ENCODE assay signal across 8 mouse cellular contexts in the genomic region with DNA sequence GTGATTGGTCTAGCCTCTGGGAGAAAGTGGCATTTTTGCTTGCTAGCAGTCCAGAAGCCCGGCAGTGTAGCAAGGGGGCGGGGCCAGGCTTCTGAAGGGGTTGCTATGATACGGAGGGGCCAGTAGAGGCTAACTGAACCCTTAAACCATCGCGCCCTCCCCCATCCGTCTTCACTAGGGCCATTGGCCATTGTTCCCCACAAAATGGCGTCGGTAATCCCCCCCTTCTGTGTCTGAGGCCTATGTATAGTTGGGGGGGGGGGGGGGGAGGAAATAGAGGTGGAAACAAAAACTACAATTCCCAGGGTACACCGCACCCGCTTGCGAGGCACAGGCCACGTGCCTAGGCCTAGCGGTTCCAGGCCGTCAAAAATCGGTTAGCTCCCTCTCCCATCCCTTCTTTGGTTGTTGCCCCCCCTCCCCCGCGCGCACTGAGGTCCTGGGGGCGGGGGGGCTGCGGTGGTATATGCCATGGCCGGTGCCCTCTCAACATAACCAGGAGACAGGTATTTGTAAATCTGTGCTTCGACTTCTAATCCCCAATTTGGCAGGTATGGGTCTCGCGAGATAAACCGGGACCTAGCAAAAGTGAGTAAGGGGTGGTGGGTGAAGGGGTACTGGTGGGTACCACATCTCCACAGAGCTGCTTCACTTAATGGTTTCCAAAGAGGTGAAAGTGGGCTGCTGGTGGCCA. TPM values are rescaled to one million over a fixed set of nuclear protein-coding genes. Genes with fewer than 3 reads are reported as not detected.
DNase-seq lines count a peak whose midpoint lies in the region; ATAC-seq and TF ChIP-seq lines count a peak whose summit lies in the region.
"Had no signal": no experiment of that assay in that cellular context is flagged by ENCODE, and none has a peak within 500 bp of the region (broad histone marks: within the 10 kb centered on the region; RNA-seq: fewer than 3 reads in every experiment).

No protein-coding gene starts in this region.

- no peak for TF ChIP-seq POLR2A in heart, adult 2 months (IDR thresholded peaks at IDR 0.05; ENCODE audit: insufficient read depth, low read depth, low read length)

- peak; percentile 82 for ATAC-seq in kidney, embryonic 14.5 days (ENCODE audit: low FRiP score, low TSS enrichment)
- ATAC-seq in limb, embryonic 12.5 days (ENCODE audit: insufficient number of reproducible peaks, insufficient read depth, low FRiP score, low TSS enrichment, low read depth): peak; percentile 82

- no peak overlapping the region for H3K9ac ChIP-seq in heart, adult 2 months (ENCODE audit: low read depth, low read length)
- peak overlapping the region; percentile 51 for H3K9ac ChIP-seq in kidney, embryonic 14.5 days (ENCODE audit: low read depth, low read length)
- peak overlapping the region; percentile 55 for H3K9ac ChIP-seq in limb, embryonic 12.5 days (replicated peaks)

- intact Hi-C loops in heart, adult 2 months (cut with DNase I): no loop called here

- H3K36me3 ChIP-seq in embryonic facial prominence, embryonic 10.5 days (replicated peaks): no peaks in the 10 kb centered on the region
- no peaks in the 10 kb centered on the region for H3K36me3 ChIP-seq in heart, adult 2 months (ENCODE audit: control insufficient read depth, insufficient read depth, low read length)
- H3K36me3 ChIP-seq in kidney, embryonic 14.5 days (ENCODE audit: control insufficient read depth, insufficient read depth, low read length): no peaks in the 10 kb centered on the region
- no peaks in the 10 kb centered on the region for H3K36me3 ChIP-seq in limb, embryonic 12.5 days

- H3K9me3 ChIP-seq in embryonic facial prominence, embryonic 10.5 days: no peaks in the 10 kb centered on the region
- H3K9me3 ChIP-seq in kidney, embryonic 14.5 days (ENCODE audit: control insufficient read depth, low read length): no peaks in the 10 kb centered on the region
- no peaks in the 10 kb centered on the region for H3K9me3 ChIP-seq in limb, embryonic 12.5 days

- H3K4me1 ChIP-seq in embryonic facial prominence, embryonic 10.5 days: 0 out of 2 replicates have a peak, but pooled peaks cover 2% of the 10 kb centered on the region
- no peaks in the 10 kb centered on the region for H3K4me1 ChIP-seq in heart, adult 2 months (ENCODE audit: control insufficient read depth, insufficient read depth, low read length)
- no peaks in the 10 kb centered on the region for H3K4me1 ChIP-seq in kidney, embryonic 14.5 days (ENCODE audit: control insufficient read depth, insufficient read depth, low read length)
- no peaks in the 10 kb centered on the region for H3K4me1 ChIP-seq in limb, embryonic 12.5 days (replicated peaks)

- TF ChIP-seq CTCF in heart, adult 2 months (IDR thresholded peaks at IDR 0.05): no peak

- DNase-seq in brain, adult 2 months (ENCODE audit: low read depth, low spot score): peak; percentile 89
- peak; percentile 83 for DNase-seq in embryonic facial prominence, embryonic 10.5 days (ENCODE audit: low spot score)
- DNase-seq in heart, adult 2 months: peak; percentile 2 to 19
- DNase-seq in neural tube, embryonic 10.5 days (ENCODE audit: extremely low spot score, low spot score): peak; percentile 71
- peak; percentile 13 for DNase-seq in thymus, postnatal 0 days (ENCODE audit: low spot score)

- peak overlapping the region; percentile 79 for H3K27ac ChIP-seq in embryonic facial prominence, embryonic 10.5 days (replicated peaks)
- no peak overlapping the region for H3K27ac ChIP-seq in heart, adult 2 months
- H3K27ac ChIP-seq in kidney, embryonic 14.5 days (ENCODE audit: low read depth, low read length): peak overlapping the region; percentile 78
- peak overlapping the region; percentile 85 for H3K27ac ChIP-seq in limb, embryonic 12.5 days

- peak overlapping the region; percentile 51 for H3K4me2 ChIP-seq in kidney, embryonic 14.5 days (replicated peaks; ENCODE audit: low read depth, low read length)
- peak overlapping the region; percentile 55 for H3K4me2 ChIP-seq in limb, embryonic 12.5 days

- no peak for TF ChIP-seq EP300 in heart, adult 2 months (IDR thresholded peaks at IDR 0.05; ENCODE audit: insufficient read depth, low read depth, low read length)

- 0 out of 2 replicates have a peak, but pooled peaks cover 2% of the 10 kb centered on the region for H3K27me3 ChIP-seq in embryonic facial prominence, embryonic 10.5 days (replicated peaks; ENCODE audit: low read depth, poor library complexity, severe bottlenecking)
- H3K27me3 ChIP-seq in heart, adult 2 months (ENCODE audit: control insufficient read depth, insufficient read depth, low read length): no peaks in the 10 kb centered on the region
- H3K27me3 ChIP-seq in kidney, embryonic 14.5 days (ENCODE audit: control insufficient read depth, insufficient read depth, low read length): no peaks in the 10 kb centered on the region
- peaks cover 13% of the 10 kb centered on the region; the same call in 1 of the 2 replicates for H3K27me3 ChIP-seq in limb, embryonic 12.5 days

- WGBS in embryonic facial prominence, embryonic 10.5 days: 25% methylated on average over 25 of the region's 25 CpGs
- 21% methylated on average over 25 of the region's 25 CpGs for WGBS in heart, adult 2 months
- WGBS in kidney, embryonic 14.5 days: 31% methylated on average over 24 of the region's 25 CpGs
- WGBS in limb, embryonic 12.5 days: 15% methylated on average over 22 of the region's 25 CpGs

- H3K4me3 ChIP-seq in embryonic facial prominence, embryonic 10.5 days: peak overlapping the region; percentile 58
- no peak overlapping the region for H3K4me3 ChIP-seq in heart, adult 2 months
- peak overlapping the region; percentile 46 for H3K4me3 ChIP-seq in kidney, embryonic 14.5 days (ENCODE audit: low read length)
- H3K4me3 ChIP-seq in limb, embryonic 12.5 days (replicated peaks): peak overlapping the region; percentile 48

- H3K79me2 ChIP-seq in heart, adult 2 months (replicated peaks; ENCODE audit: control insufficient read depth, insufficient read depth, low read length): no peaks in the 10 kb centered on the region

RNA-seq across cellular contexts. Expression of a gene that starts 29.3 kb away (rescaled TPM):
- 7.5 and 8.6 TPM in 2 replicates for polyA plus RNA-seq in embryonic facial prominence, embryonic 10.5 days (2016; fragmentation: Nextera tagmentation; extraction: Ambion mirVana)
- total RNA-seq in heart, adult 2 months (2021): under 1 TPM; 0.10 to 0.18 TPM
- 0.03 and 0.06 TPM in 2 replicates for polyA plus RNA-seq in heart, adult 2 months (2012; rRNA removed)
- polyA plus RNA-seq in kidney, embryonic 14.5 days (2014; fragmentation: Nextera tagmentation; extraction: Ambion mirVana): 3.9 and 4.3 TPM in 2 replicates
- polyA plus RNA-seq in limb, embryonic 12.5 days (2016; fragmentation: Nextera tagmentation; extraction: Ambion mirVana): 5.3 and 6.4 TPM in 2 replicates
- 0.21 and 0.38 TPM in 2 replicates for polyA plus RNA-seq in thymus, postnatal 0 days (2015; fragmentation: Nextera tagmentation; extraction: Ambion mirVana)
- total RNA-seq: liver, adult 2 months had no signal
- polyA plus RNA-seq: liver, adult 2 months had no signal

Comparison
In these comparisons a context has a peak if more than half of its experiments do, and no peak if none do; other contexts are left out.
1. DNase-seq: peak in every context shown above with its lines; median percentile 89 in brain, adult 2 months; 83 in embryonic facial prominence, embryonic 10.5 days; 71 in neural tube, embryonic 10.5 days; 13 in thymus, postnatal 0 days; 10 in heart, adult 2 months.